Mouse (Mus musculus) liver, adult 2 months (tissue): ENCODE measurements around the gene Gm49392.
"Not testable (repeated sequence)": the region's sequence is repeated elsewhere in the genome, so short reads cannot be mapped to it uniquely, and the experiment has no call there.

ENCODE experiments used
- CTCF ChIP-seq: fragments of 200-500 bp; IDR thresholded peaks from 2 replicates; pipeline ENCODE4 v1.5.1; 2011; ENCODE audit warnings: low read depth, low read length, control low read depth
- POLR2A ChIP-seq: fragments of 200-500 bp; IDR thresholded peaks from 2 replicates; pipeline ENCODE4 v1.6.1; 2011; ENCODE audit warnings: low read length, control low read depth; ENCODE audit not compliant: insufficient read depth; ENCODE audit errors: extremely low read depth

- TF ChIP-seq CTCF, POLR2A: not testable (repeated sequence)
Observed at GRCm38 (mm10) chr13:60941884-60942283, 45.2 kb upstream of the Gm49392 start, which contains the start of gene Tpbpa.
